Mouse (Mus musculus) yolk sac, embryonic 10.5 days (tissue): ENCODE measurements around the gene Gm3045.

Experiments
- DNase-seq: peaks from one replicate; pipeline ENCODE4 v3.0.0-alpha.2; 2017; ENCODE audit warnings: low spot score

Gm3045 gene

DNA sequence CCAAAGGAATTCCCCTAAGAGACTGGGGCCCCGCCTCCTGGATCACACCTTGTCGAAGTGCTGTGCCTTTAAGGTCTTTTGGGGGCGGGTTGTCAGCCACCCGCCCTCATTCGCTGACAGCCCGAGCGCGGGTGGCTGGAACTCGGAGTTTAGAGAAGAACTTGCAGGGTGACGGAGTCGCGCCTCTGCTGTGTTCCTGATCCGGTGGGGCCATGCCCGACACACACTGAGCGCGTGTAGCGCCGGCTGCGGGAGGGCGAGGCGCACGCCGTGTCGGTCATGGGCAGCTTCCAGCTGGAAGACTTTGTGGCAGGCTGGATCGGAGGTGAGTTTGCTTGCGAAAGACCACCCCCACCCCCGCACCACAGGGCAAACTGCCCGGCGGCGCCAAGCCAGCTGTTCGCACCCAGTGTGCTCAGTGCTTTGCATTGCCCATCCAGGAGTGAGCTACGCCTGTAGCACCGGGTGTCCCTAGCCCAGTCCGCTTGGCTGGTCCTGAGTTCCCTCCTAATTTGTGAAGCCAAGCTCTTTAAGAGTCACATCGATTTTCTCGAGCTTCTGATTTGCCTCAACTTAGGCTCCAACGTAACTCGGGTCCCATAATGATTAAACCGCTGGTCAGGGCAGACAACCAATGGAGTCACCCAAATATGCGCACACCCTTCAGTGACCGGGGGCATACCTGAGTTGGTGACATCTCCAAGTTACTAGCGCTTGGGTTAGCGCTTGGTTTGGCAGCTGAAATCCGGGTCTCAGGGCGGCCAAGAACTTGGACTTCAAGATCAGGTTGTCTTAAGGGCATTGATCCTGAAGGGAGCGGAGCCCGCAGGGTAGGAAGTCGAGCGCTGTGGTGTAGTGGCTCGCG, 12.0 kb downstream of the Gm3045 start, which contains the start of gene Slc25a48:
Gene Slc25a48 (plus strand): TSS at position 145 of the 865 bp plus-strand sequence.
- peak; percentile 57 for DNase-seq

DNA sequence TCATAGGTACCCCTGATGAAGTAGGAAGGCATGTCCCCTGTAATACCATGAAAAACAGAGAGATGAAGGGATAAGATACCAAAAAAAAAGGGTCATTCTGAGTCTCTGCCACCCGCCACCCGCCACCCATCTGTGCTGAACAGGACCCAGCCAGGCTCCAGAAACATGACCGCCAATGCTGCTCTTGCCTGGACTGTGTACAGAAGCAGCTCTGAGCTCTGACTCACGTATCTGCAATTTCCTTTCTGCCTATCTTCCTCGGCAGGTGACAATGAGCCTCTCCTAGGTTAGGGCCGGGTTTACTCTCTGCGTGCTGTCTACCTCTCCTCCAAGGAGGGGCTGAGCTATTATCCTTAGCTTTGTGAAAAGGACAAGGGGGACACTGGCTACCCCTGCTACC, 17.0 kb downstream of the Gm3045 start:
- no peak for DNase-seq

DNA sequence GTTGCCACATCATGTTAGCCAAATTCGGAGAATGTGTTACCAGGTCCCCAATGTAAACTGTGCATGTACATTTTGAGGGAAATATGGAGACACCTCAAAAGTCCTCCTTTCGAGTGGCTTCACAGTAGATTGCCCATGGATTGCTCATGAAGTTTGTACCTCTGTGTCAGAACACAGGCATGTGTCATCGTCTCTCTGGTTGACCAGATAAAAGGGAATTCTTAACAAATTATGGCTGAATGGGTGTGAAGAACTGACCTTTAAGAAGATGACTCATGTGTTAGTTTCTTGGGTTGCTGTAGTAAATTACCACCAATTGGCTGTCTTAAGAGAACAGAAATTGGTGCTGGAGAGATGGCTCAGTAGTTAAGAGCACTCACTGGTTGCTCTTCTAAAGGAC, 17.7 kb downstream of the Gm3045 start:
- no peak for DNase-seq

DNA sequence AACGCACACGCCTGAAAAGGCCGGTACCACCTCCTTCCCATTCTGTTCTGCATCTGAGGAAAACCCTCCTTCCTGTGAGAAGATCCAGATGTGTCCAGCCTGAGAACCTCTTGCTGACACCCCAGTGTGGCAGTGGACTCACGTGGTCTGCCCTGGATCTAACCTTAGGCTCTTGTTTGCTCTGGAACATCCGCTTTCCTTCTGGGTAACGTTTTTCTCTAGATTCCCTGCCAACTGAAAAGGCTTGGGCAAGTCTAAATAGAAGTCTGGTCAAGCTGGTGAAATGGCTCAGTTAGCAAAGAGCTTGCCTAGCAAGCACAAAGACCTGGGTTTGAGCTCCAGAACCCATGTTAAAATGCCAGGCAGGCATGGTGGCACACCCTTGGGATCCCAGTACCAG, 18.6 kb downstream of the Gm3045 start:
- DNase-seq: no peak

DNA sequence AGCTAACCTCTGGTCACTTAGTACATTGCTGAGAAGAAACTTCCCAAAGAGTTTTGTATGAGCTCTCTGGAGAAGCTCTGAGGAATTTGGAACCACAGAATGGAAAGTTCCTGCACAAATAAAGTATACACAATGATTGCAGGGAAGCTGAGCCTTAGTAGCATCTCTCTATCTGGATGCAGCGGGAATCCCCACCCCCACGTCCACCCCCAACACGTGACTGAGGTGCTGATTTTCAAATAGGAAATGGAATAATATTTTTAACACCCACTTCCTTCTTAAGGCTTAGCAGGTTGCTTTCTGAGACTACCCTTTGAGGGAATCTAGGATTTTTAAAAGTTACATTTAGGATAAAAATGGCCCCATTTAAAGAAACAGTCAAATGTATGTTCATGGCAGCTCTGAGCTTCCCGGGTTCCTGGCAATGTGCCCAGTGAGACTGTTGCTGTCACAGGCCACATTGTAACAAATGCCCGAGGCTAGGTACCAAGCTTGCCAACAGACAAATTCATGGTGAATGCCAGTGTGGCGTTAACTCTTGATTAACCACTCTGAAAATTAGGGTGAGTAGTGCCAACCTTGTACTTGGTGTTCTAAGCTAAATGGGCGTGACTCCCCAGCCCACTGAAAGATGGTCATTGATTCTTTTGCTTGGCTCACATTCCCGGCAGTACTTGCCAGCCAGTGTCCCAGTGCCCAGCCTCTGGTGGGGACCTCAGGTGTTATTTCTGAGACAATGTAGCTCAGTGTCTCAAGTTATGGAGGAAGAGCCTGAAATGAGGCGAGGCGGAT, 23.0 kb downstream of the Gm3045 start:
- DNase-seq: no peak

DNA sequence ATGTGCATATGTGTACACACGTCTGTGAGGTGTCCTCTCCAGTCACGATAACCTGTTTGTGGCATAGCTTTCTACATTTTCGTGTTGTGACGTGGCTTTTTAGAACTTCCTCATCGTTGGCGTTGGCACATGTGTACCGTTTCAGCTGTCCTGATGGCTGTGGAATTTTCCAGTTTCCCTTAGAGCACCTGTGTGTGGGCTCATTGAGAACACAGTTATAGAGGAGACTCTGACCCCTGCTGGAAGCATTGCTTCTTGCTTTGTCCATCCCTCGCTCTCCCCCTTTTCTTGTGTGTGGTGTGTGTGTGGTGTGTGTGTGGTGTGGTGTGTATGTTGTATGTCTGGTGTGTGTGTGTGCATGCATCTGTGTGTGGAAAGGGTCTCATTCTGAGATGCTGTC, 23.6 kb downstream of the Gm3045 start:
- no peak for DNase-seq

DNA sequence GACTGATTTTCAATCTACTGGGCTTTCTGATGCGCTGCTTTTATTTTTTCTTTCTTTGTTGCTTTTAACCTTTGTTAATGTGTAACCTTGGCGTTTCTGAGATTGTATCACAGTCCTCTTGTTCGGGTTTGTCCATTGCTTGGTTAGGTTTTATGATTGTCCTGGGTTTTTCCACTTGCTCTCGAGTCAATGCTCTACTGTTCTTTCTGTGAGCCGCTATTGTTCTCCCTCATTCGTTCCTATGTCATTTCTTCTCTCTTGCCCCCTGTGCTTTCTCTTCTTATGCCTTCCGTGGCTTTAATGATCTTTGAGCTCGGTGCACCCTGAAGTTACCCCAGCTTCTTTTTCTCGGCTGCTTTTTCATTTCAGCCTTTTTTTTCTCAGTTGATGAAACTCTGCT, 31.6 kb downstream of the Gm3045 start:
- DNase-seq: no peak

DNA sequence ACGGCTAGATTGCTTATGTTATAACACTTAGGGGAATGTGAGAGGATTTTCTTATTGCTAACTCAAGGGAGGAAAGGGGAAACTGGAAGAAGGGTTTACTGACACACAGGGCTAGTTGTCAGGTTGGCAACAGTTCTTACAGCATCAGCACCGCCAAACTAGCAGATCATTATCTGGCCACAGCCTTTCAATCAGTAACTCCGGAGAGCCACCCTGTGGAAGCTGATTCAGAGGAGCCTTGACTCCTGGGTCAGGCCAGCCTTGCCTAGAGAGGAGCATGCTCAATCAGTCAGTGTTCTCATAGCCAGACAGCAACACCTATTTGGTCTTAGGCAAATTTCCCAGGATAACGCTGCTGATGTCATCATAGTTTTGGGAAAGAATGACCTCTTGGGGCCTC, 35.1 kb downstream of the Gm3045 start:
- DNase-seq: no peak

DNA sequence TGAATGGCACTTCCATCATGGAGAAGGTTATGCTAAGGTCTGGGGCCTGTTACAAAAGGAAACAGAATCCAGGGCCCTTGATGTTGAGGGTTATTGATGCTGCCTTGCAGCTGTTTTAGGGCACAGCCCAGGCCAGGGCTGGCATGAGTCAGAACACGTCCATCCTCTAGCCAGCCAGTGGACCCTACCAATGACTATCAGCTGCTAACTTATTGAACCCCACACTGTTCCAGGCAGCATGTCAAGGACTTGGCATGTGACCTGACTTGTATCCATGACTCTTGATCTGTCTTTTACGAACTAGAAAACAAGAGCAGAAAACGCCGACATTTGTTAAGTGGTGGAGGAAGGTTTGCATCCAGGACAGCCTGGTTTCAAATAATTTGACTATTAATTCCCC, 36.4 kb downstream of the Gm3045 start:
- DNase-seq: no peak

DNA sequence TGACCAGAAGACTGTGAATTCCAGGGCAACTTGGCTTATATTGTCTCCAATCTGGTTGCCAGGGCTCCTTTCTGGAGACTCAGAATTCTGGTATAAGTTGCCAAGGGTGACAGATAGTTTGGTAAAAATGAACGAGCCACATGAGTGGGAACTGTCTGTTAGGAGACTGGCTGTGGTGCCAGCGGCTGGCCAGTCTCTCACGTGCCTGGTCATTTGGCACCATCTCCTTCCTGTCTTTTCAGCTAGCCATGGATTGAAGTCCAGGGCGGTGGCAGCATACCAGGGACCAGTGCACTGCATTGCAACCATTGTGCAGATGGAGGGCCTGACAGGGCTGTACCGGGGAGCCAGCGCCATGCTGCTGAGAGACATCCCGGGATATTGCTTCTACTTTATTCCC, 36.9 kb downstream of the Gm3045 start:
- no peak for DNase-seq

DNA sequence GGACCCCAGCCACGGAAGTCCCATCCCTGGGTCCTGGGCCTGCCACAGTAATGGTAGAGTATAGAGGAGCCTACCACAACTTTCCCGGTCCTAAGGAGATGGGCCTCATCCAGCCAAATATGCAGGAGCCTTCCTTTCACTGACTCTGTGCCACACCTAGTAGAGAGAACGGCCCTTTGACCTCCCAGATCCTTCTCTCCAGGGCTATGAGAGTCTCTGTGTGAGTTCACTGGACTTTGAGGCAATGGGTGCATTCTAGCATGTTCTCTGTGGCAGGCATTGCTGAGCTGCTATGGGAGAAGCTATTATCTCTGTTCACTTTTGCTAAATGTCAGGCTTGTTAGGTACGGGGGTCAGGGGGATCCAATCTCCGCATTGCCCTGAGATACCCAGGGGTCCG, 37.4 kb downstream of the Gm3045 start:
- DNase-seq: no peak

DNA sequence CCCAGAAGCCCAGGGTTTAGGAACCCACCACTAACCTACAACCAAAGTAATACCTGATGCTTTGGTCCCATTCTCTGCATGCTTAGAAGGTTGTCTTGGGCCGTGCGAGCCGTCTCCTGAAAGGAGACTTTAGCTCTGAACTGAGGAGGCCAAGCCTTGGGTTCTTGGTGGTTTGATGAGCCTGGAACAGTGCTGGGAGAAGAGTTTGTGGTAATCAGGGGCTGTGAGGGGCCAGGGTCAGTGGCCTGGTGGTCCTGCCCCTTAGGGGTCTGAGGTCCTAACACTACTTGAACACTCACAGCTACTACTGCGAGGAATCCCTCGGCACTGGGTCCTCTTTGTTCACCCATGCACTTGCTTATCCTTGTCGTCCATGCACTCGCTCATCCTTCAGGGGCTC, 41.4 kb downstream of the Gm3045 start:
- no peak for DNase-seq

DNA sequence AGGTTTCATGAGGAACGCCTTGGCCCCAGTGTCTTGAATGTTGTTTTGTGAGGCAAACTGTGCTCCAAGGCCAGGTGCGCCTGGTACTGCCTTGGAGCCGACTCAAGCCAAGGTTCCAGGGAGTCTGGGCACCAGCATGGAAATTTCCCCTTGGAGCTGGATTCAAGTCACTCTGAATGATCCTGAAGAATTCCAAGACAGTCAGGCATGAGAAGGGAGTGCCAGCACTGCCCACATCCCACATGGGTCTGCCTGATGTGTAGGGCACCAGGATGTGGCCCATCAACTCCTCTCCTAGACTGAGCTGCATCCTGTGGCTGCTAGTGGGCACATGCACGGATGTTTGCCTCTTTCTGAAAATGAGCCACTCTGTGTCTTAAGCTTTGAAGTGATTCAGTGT, 42.1 kb downstream of the Gm3045 start:
- DNase-seq: no peak

DNA sequence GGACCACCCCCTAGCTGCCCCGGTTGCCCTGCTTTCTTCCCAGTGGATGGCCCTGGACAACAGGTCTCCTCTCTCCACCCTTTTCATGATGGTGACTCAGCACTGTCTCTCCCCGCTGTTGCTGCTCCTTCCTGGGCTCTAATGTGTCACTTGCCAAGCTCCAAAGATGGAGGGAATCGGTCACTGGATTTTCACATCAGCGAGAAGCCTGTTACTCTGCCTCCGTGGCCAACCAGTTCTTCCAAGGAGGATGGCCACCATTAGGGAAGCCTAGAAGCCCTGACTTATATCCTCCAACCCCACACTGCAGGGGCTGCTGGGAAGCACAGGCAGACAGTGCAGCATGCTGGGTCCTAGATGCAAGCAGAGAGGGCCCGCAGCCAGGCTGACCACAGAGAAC, 44.8 kb downstream of the Gm3045 start:
- DNase-seq: no peak

DNA sequence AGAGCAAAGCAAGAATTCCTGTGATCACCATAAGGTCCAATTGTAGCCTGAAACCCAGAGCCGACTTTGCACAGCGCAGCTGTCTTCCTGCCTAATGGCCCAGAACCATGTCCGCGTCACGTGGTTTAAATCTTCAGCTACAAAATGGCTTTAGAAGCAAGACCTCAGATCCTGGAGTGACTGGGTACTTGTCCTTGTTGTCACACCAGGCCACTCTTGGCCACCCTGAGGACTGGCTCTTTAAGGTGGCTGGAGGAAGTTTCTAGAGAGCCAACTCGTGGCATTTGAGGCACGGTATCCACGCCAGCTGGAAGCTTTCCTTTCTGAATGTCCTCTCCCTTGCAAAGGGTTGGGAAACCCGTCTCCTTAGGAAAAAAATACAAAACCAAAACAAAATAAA, 45.6 kb downstream of the Gm3045 start:
- no peak for DNase-seq

DNA sequence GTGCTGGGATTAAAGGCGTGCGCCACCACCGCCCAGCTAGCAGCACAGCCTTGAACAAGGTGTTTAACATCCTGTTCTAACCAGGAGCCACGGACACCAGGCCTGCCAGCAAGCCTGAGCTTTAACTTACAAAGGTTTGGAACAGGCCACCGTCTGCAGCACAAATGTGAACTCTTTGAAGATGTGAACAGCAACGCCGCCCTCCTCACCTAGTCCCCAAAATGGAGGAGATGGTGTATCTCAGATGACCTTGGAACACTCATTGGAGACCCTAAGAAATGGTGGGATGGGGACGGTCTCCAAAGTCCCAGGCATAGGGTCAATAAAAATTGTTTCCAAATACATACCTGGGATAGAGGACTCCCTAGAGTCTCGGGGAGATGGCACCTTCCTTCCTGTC, 46.3 kb downstream of the Gm3045 start:
- no peak for DNase-seq

DNA sequence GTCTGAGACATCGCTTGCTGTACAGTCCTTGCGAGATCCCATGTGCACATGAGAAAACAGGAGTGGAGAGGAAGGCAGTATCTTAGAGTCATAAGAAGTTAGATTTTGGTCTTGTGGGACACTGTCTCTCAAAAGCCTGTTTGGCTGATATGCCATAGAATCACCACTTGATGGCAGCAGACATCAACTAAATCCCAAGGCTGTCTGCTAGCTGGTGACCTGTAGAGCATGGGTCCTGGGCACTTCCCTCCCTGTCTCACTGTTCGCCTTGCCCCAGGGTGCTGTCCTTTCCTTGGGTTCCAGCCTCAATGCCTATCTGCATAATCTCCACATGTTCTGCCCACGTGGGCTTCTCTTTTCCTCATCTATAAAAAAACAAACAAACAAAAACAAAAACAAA, 49.0 kb downstream of the Gm3045 start:
- DNase-seq: peak; percentile 38

DNA sequence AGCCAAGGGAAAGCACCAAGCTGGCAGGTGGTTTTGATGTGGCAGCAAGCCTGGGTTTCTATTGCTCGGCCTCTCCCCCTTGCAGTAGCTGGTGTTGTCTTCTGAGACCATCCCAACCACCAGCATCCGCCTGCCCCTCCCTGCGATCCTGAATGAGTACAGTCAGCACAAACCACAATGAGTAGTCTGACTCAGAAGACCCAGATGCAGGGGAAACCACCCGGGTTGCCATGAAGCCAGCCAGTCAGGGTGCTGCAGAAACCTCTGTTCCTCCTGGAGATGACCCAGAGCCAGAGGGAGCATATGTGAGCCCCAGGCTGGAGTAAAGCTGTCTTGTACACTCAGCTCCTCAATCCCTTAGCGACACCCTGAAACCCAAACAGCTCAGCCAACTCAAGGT, 50.4 kb downstream of the Gm3045 start:
- DNase-seq: no peak

DNA sequence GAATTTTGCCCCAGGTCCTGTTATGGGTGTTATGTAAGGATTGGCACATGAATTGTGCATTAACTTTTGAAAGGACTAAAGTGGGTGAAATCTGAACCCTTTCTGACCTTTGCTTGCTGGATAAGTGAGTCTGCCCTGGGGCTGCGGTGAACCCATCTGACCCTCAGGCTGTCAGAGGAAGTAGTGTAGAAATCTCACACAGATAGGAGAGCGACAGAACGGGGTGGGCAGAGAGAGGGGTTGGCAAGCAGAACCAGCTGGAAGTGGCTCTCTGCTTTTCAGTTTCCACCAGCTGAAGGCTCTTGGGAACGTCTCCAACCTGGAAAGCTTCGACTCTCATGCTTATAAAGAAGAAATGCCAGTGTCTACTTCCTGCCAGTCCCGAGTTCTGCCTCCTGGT, 50.9 kb downstream of the Gm3045 start:
- no peak for DNase-seq

DNA sequence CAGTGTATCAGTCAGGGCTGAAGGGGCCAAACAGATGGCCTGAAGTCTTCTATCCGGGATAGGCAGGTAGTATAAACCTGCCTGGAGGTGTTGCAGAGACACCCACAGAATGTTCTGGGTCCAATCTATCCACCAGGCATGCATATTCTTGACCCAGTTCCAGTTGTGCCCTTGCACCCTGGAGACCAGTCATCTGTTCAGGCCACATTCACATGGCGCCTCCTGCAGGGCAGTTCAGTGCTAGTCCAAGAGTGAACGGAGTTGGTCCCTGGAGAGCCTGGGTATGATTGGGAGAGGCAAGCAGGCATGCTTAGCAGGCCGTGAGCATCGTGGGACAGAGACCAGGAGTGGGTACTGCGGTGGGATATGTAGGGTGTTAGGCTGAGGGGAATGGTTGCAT, 51.6 kb downstream of the Gm3045 start:
- no peak for DNase-seq

DNA sequence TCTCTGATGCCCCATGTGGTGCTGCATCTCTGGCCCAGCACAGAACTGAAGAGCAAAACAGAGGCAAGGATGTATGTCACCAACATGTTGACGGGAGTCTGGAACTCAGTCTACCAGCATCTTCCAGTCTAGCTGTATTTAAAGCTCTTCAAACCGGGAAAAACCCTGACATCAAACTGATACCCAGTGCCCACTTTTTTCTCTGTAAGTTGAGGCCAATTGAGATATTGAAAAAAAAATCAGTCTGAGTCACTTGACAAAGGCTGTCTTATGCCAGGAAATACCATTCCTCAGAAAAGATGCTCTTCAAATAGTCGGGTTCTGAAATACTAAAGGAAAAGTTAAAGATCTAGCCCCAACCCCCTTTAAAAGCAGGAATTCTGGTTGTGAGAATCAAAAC, 55.8 kb downstream of the Gm3045 start, which contains the start of gene Il9:
Gene Il9 (minus strand): TSS at position 101 of the 400 bp plus-strand sequence.
- DNase-seq: no peak
